Mouse (Mus musculus): Measurements from ENCODE around the gene Reck. TPM values are rescaled to one million over a fixed set of nuclear protein-coding genes. Genes with fewer than 3 reads are reported as not detected.

Gene Reck
- polyA plus RNA-seq, 1 experiment: 25.1 TPM

- no peak for TF ChIP-seq CTCF (IDR thresholded peaks at IDR 0.05; ENCODE audit: borderline replicate concordance, insufficient read depth, low read length)
- Histone ChIP-seq H3K27ac (ENCODE audit: insufficient read depth, low read length) (no peak overlapping the region), H3K4me3 (ENCODE audit: insufficient read depth, low read length) (no peak overlapping the region), H3K4me1 (ENCODE audit: control insufficient read depth, insufficient read depth, low read length) (no peaks in the 10 kb centered on the region)
These were observed 61.7 kb downstream of the Reck start for GRCm38 (mm10) chr4:43936749-43937674.

- Histone ChIP-seq H3K4me1 (ENCODE audit: control insufficient read depth, insufficient read depth, low read length) (no peaks in the 10 kb centered on the region), H3K4me3 (ENCODE audit: insufficient read depth, low read length) (no peak overlapping the region), H3K27ac (ENCODE audit: insufficient read depth, low read length) (no peak overlapping the region)
- no peak for TF ChIP-seq CTCF (IDR thresholded peaks at IDR 0.05; ENCODE audit: borderline replicate concordance, insufficient read depth, low read length)
- TF ChIP-seq POLR2A (IDR thresholded peaks at IDR 0.05; ENCODE audit: low read depth, low read length): no peak
These were observed 66.0 kb downstream of the Reck start for GRCm38 (mm10) chr4:43941315-43941714.

GRCm38 (mm10) chr4:43942421-43942820 lies 67.1 kb downstream of the Reck start:
- H3K4me3 ChIP-seq (ENCODE audit: insufficient read depth, low read length): no peak overlapping the region
- H3K27ac ChIP-seq (ENCODE audit: insufficient read depth, low read length): no peak overlapping the region
- TF ChIP-seq POLR2A (IDR thresholded peaks at IDR 0.05; ENCODE audit: low read depth, low read length) (no peak), CTCF (IDR thresholded peaks at IDR 0.05; ENCODE audit: borderline replicate concordance, insufficient read depth, low read length) (no peak)

GRCm38 (mm10) chr4:43947571-43947970 lies 72.2 kb downstream of the Reck start:
- H3K27ac ChIP-seq (ENCODE audit: insufficient read depth, low read length): no peak overlapping the region
- H3K4me3 ChIP-seq (ENCODE audit: insufficient read depth, low read length): no peak overlapping the region
- TF ChIP-seq CTCF (IDR thresholded peaks at IDR 0.05; ENCODE audit: borderline replicate concordance, insufficient read depth, low read length): no peak
- no peak for TF ChIP-seq POLR2A (IDR thresholded peaks at IDR 0.05; ENCODE audit: low read depth, low read length)
- peaks cover 2% of the 10 kb centered on the region for H3K4me1 ChIP-seq (ENCODE audit: control insufficient read depth, insufficient read depth, low read length)

More at GRCm38 (mm10) chr4:43942421-43942820, 67.1 kb downstream of the Reck start:
- H3K4me1 ChIP-seq (ENCODE audit: control insufficient read depth, insufficient read depth, low read length): no peaks in the 10 kb centered on the region; the same call in 1 of the 2 replicates

- H3K4me1 ChIP-seq (ENCODE audit: control insufficient read depth, insufficient read depth, low read length): no peaks in the 10 kb centered on the region; the same call in 1 of the 2 replicates
- peak within 1 kb of the TSS; percentile 71 for H3K4me3 ChIP-seq (ENCODE audit: insufficient read depth, low read length)
- peak within 1 kb of the TSS; percentile 86 for H3K27ac ChIP-seq (ENCODE audit: insufficient read depth, low read length)
- peak; percentile 70; the same call in 1 of the 2 replicates for TF ChIP-seq CTCF (IDR thresholded peaks at IDR 0.05; ENCODE audit: borderline replicate concordance, insufficient read depth, low read length)
- TF ChIP-seq POLR2A (IDR thresholded peaks at IDR 0.05; ENCODE audit: low read depth, low read length): peak; percentile 96
These were observed 82.0 kb downstream of the Reck start, which contains the start of gene Glipr2 for GRCm38 (mm10) chr4:43957292-43957845. Gene Glipr2 (plus strand): TSS chr4:43957401.

- H3K27ac ChIP-seq (ENCODE audit: insufficient read depth, low read length): peak overlapping the region; percentile 86
- no peaks in the 10 kb centered on the region; the same call in 1 of the 2 replicates for H3K4me1 ChIP-seq (ENCODE audit: control insufficient read depth, insufficient read depth, low read length)
- peak overlapping the region; percentile 71 for H3K4me3 ChIP-seq (ENCODE audit: insufficient read depth, low read length)
- TF ChIP-seq POLR2A (IDR thresholded peaks at IDR 0.05; ENCODE audit: low read depth, low read length) (peak; percentile 56; the same call in 1 of the 2 replicates), CTCF (IDR thresholded peaks at IDR 0.05; ENCODE audit: borderline replicate concordance, insufficient read depth, low read length) (no peak)
These were observed 82.6 kb downstream of the Reck start for GRCm38 (mm10) chr4:43957846-43958461.

GRCm38 (mm10) chr4:43959523-43960179 lies 84.3 kb downstream of the Reck start:
- TF ChIP-seq CTCF (IDR thresholded peaks at IDR 0.05; ENCODE audit: borderline replicate concordance, insufficient read depth, low read length) (no peak), POLR2A (IDR thresholded peaks at IDR 0.05; ENCODE audit: low read depth, low read length) (no peak)
- peaks cover 9% of the 10 kb centered on the region for H3K4me1 ChIP-seq (ENCODE audit: control insufficient read depth, insufficient read depth, low read length)
- H3K4me3 ChIP-seq (ENCODE audit: insufficient read depth, low read length): peak overlapping the region; percentile 71
- no peak overlapping the region for H3K27ac ChIP-seq (ENCODE audit: insufficient read depth, low read length)

GRCm38 (mm10) chr4:43960207-43960606 lies 84.9 kb downstream of the Reck start:
- TF ChIP-seq CTCF (IDR thresholded peaks at IDR 0.05; ENCODE audit: borderline replicate concordance, insufficient read depth, low read length): no peak
- TF ChIP-seq POLR2A (IDR thresholded peaks at IDR 0.05; ENCODE audit: low read depth, low read length): no peak
- Histone ChIP-seq H3K4me1 (ENCODE audit: control insufficient read depth, insufficient read depth, low read length) (peaks cover 9% of the 10 kb centered on the region), H3K27ac (ENCODE audit: insufficient read depth, low read length) (no peak overlapping the region), H3K4me3 (ENCODE audit: insufficient read depth, low read length) (no peak overlapping the region)

- TF ChIP-seq POLR2A (IDR thresholded peaks at IDR 0.05; ENCODE audit: low read depth, low read length) (no peak), CTCF (IDR thresholded peaks at IDR 0.05; ENCODE audit: borderline replicate concordance, insufficient read depth, low read length) (no peak)
- H3K4me1 ChIP-seq (ENCODE audit: control insufficient read depth, insufficient read depth, low read length): peaks cover 29% of the 10 kb centered on the region
- no peak overlapping the region for H3K4me3 ChIP-seq (ENCODE audit: insufficient read depth, low read length)
- peak overlapping the region; percentile 63 for H3K27ac ChIP-seq (ENCODE audit: insufficient read depth, low read length)
These were observed 89.0 kb downstream of the Reck start for GRCm38 (mm10) chr4:43964326-43964833.
